Mouse (Mus musculus) lung, embryonic 15.5 days (tissue): ENCODE measurements around the gene Ddx54. TPM values are rescaled to one million over a fixed set of nuclear protein-coding genes. Genes with fewer than 3 reads are reported as not detected.

ENCODE experiments used
- ATAC-seq: fragments of 200-750 bp; cut with Nextera tagmentation; 2 replicates; pipeline ENCODE4 v1.8.0; 2017; ENCODE audit warnings: moderate number of reproducible peaks, borderline replicate concordance; ENCODE audit not compliant: low FRiP score, low TSS enrichment; ENCODE audit errors: extremely low read depth
- H3K27ac ChIP-seq: fragments of 300-500 bp; sonication (generic); 2 replicates; pipeline ENCODE4 v1.5.1; 2015; ENCODE audit warnings: moderate library complexity, mild to moderate bottlenecking, inconsistent platforms
- H3K27me3 ChIP-seq: fragments of 300-500 bp; sonication (generic); 2 replicates; pipeline ENCODE4 v1.6.1; 2015; ENCODE audit warnings: inconsistent platforms
- H3K36me3 ChIP-seq: fragments of 300-500 bp; sonication (generic); 2 replicates; pipeline ENCODE4 v1.6.1; 2015; ENCODE audit warnings: inconsistent platforms
- H3K4me1 ChIP-seq: fragments of 300-500 bp; sonication (generic); 2 replicates; pipeline ENCODE4 v1.6.1; 2015; ENCODE audit warnings: inconsistent platforms
- H3K4me2 ChIP-seq: fragments of 300-500 bp; sonication (generic); 2 replicates; pipeline ENCODE4 v1.6.1; 2015; ENCODE audit warnings: inconsistent platforms, mild to moderate bottlenecking, moderate library complexity
- H3K4me3 ChIP-seq: fragments of 300-500 bp; sonication (generic); 2 replicates; pipeline ENCODE4 v1.5.1; 2015; ENCODE audit warnings: mild to moderate bottlenecking, inconsistent platforms
- H3K9ac ChIP-seq: fragments of 300-500 bp; sonication (generic); 2 replicates; pipeline ENCODE4 v1.6.1; 2015; ENCODE audit warnings: inconsistent platforms
- H3K9me3 ChIP-seq: fragments of 300-500 bp; sonication (generic); 2 replicates; pipeline ENCODE4 v1.6.1; 2016; ENCODE audit warnings: inconsistent platforms
- WGBS: fragments of 180-500 bp; shearing (Covaris S2); methylation state at CpG from one replicate; pipeline ENCODE4 v1.1.7; 2015; 5-methylcytosine and 5-hydroxymethylcytosine counted together
- polyA plus RNA-seq: library from polyadenylated mRNA; unstranded; fragments of >200 nt; fragmentation: Nextera tagmentation; extraction: Ambion mirVana; gene quantifications from 2 replicates; pipeline ENCODE4 v1.2.1, GENCODE M21; 2015

Gene Ddx54
- polyA plus RNA-seq = 37.8 and 41.1 TPM in 2 replicates

DNA sequence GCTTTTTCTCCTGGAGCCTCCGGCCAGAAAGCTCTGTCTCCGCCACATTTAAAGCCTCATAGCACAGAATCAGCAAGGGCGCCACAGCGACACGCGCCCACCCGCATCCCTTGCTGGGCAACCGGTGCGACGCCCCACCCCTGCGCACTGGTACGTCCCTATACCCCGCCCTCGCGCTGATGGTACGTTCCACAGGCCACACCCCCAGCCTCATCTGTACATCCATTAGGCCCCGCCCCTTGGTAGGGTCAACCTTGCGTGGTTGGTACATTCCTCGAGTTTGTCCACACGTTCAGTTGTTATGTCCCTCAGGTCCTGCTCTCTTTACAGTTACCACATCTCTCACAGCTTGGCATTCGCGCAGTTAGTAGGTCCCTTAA lies at the start of gene Ddx54, which contains the start of gene Rita1:
TSS of gene Ddx54 (plus strand) at position 298 of the 380 bp plus-strand sequence.
TSS of gene Rita1 (minus strand) at position 148 of the 380 bp plus-strand sequence.
- Histone ChIP-seq H3K4me2 (peak within 1 kb of the TSS; percentile 83), H3K27me3 (no peaks in the 10 kb centered on the region), H3K4me1 (peaks cover 24% of the 10 kb centered on the region), H3K9me3 (no peaks in the 10 kb centered on the region), H3K9ac (peak within 1 kb of the TSS; percentile 68), H3K27ac (peak within 1 kb of the TSS; percentile 86), H3K36me3 (peaks cover 14% of the 10 kb centered on the region), H3K4me3 (peak within 1 kb of the TSS; percentile 79)
- under 1% methylated on average over 22 of the region's 22 CpGs for WGBS
- peak; percentile 86 for ATAC-seq

DNA sequence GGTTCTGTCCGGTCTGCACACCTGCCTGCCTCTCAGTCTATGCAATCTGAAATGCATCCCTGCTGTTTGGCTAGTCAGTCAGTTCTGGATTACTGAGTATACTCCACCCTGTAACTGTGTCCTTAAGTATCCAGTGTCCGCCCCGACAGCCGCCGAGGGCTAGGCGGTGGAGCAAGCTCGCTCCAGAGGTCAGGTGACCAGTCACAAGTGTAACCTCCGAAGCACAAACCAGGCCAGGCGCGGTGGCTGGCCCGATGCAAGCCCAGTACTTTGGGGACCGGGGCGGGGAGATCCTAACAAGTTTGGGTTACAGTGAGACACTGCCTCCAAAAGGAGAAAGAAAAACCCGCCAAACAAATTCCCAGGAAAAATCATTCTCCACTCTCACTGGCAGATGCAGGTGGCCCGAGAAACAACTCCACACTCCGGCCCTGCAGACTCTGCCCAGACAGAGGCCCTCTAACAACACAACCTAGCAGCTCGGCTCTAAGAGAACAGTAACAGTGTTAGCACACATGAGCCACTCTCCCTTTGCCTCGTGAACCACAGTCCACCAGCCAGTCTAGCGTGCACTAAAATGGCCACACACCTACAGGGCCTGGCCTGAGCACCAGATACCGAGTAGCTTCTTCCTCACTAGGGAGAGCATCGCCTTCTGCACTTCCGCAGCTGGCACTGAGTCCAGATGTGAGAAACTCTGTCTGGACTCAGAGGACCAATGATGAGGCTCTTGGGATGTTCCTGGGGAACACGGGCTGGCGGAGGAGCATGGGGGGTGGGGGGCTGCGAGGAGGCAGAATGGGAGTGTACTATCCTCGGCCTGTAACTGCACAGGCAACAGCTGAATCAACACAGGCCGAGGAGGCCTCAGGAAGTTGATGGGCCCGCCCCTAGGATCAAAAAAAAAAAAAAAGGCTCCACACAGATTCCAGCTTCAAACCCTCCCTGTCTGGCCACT lies 49.3 kb upstream of the Ddx54 start:
- Histone ChIP-seq H3K4me1 (peaks cover 80% of the 10 kb centered on the region), H3K27me3 (no peaks in the 10 kb centered on the region), H3K27ac (peak overlapping the region; percentile 86), H3K4me3 (no peak overlapping the region), H3K9ac (no peak overlapping the region), H3K4me2 (peak overlapping the region; percentile 25; the same call in 1 of the 2 replicates), H3K36me3 (no peaks in the 10 kb centered on the region), H3K9me3 (no peaks in the 10 kb centered on the region)
- 30% methylated on average over 28 of the region's 28 CpGs for WGBS
- peak; percentile 74 for ATAC-seq

- no peaks in the 10 kb centered on the region for H3K36me3 ChIP-seq
- H3K9me3 ChIP-seq = no peaks in the 10 kb centered on the region
- peak overlapping the region; percentile 86 for H3K27ac ChIP-seq
- no peak for ATAC-seq
- H3K27me3 ChIP-seq = no peaks in the 10 kb centered on the region
- peaks cover 80% of the 10 kb centered on the region for H3K4me1 ChIP-seq
- no peak overlapping the region for H3K4me3 ChIP-seq
- no peak overlapping the region for H3K9ac ChIP-seq
- H3K4me2 ChIP-seq = no peak overlapping the region
- 23% methylated on average over 4 of the region's 4 CpGs for WGBS
Observed at GRCm38 (mm10) chr5:120563914-120564311, 48.6 kb upstream of the Ddx54 start.

DNA sequence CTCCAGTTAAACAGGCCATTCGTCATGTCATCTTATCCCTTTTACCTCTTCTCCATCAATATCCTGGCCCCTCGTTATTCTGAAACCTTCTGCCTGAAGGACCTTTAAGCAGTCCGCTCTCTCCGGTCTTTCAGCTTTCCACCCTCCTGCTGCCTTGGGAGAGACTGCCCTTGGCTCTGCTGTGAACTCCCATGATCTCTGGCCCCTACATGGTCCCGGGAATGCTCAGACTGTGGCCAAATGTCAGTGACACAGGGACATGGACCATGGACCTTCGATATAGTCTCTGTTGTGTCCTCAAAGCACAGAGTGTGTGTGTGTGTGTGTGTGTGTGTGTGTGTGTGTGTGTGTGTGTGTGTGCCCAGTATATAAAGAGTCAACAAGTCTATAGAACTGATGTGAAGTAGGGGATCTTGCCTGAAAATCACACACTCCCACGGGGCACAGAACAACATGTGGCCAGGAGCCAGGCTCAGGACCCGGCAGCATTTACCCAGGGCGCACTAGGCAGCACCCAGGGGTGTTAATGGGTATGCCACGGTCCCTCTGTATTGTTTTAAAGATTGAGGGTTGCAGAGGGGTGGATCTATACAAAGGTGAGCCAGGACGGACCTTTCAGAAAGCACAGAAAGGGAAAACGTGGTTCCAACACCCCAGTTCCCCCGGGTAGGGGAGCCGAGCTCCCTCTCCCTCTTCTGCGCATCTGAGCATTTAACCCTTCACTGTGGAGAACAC lies 47.2 kb upstream of the Ddx54 start:
- no peaks in the 10 kb centered on the region for H3K36me3 ChIP-seq
- no peak overlapping the region for H3K4me3 ChIP-seq
- peak overlapping the region; percentile 11; the same call in 1 of the 2 replicates for H3K27ac ChIP-seq
- no peak overlapping the region for H3K4me2 ChIP-seq
- H3K9me3 ChIP-seq = no peaks in the 10 kb centered on the region
- WGBS = 37% methylated on average over 15 of the region's 15 CpGs
- ATAC-seq = no peak
- H3K4me1 ChIP-seq = peaks cover 83% of the 10 kb centered on the region
- no peak overlapping the region for H3K9ac ChIP-seq
- no peaks in the 10 kb centered on the region for H3K27me3 ChIP-seq

DNA sequence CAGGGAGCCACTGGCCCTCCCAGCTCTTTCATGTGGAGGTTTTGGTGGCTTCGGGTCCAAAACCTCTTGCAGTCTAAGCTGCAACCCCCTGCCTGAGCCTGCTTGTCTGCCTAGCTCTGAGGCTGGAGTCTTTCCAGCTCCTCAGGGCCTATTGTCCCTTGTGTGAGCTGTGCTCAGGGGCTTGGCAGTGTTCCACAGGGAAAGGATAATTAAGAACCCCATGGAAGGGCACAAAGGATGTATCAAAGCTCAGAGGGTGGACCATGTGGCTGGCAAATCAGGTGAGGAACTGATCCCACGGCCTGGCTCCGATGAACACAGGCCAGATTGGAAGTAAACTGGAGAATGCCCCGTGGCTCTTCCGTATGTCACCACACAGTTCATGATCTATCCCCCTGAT lies 46.4 kb upstream of the Ddx54 start:
- Histone ChIP-seq H3K4me3 (no peak overlapping the region), H3K4me1 (peaks cover 83% of the 10 kb centered on the region), H3K36me3 (no peaks in the 10 kb centered on the region)

DNA sequence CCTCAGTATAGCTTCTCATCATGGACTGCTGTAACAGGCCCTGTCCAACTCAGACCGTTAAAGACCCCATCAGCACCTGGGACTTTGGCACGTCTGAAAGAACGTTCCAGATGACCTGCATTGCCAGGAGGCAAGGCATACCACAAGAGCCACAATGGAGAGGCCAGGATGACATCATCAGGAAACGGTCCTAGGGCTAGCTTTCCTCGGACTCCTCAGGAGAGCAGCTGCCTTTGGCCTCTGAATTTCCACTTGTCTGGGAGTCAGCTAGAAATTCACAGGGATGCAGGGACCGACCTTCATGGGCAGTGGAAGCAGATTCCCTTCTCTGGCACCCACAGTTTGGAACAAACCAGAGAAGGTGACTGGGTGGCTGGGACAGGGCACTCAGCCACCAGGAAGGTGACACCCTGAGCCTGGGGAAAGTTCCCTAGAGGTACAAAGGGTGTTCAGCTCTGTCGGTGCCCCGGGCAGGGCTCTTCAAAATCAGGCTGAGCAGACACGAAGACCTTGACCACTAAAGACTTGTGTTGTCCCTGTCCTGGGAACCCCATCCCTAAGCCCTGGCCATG lies 45.8 kb upstream of the Ddx54 start:
- peak overlapping the region; percentile 64; the same call in 1 of the 2 replicates for H3K27ac ChIP-seq

More for the DNA sequence above, 46.4 kb upstream of the Ddx54 start:
- H3K9me3 ChIP-seq = no peaks in the 10 kb centered on the region
- no peak overlapping the region for H3K9ac ChIP-seq
- no peak for ATAC-seq
- H3K27me3 ChIP-seq = no peaks in the 10 kb centered on the region
- no peak overlapping the region for H3K4me2 ChIP-seq
- WGBS = 51% methylated on average over 5 of the region's 5 CpGs
- H3K27ac ChIP-seq = peak overlapping the region; percentile 11

DNA sequence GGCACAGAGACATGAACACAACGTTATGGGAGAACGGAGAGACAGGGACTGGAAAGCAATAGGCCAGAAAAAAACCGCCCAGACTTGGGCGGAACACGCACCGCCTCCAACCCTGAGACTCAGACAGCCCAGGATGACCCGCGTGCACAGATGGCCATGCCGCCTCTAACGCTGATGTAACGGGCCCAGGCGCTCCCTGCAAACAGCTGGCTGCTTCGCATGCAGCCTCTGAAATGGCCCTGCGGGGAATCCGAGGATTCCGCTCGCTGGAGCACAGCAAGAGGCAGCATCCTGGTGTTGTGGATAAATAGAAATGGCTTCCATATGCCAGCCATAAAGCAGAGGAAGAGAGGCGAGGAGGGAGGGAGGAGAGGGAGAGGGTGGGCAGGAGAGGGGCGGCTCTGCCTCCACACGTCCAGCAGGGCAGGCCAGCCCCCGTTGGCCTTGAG lies 45.3 kb upstream of the Ddx54 start:
- Histone ChIP-seq H3K4me3 (no peak overlapping the region), H3K4me2 (no peak overlapping the region), H3K4me1 (peaks cover 91% of the 10 kb centered on the region), H3K9me3 (no peaks in the 10 kb centered on the region), H3K9ac (no peak overlapping the region), H3K36me3 (no peaks in the 10 kb centered on the region), H3K27ac (peak overlapping the region; percentile 64), H3K27me3 (no peaks in the 10 kb centered on the region)
- peak; percentile 15; the same call in 1 of the 2 replicates for ATAC-seq
- 40% methylated on average over 21 of the region's 21 CpGs for WGBS

More for the DNA sequence above, 45.8 kb upstream of the Ddx54 start:
- H3K4me2 ChIP-seq = no peak overlapping the region
- no peak for ATAC-seq
- H3K4me3 ChIP-seq = no peak overlapping the region
- H3K27me3 ChIP-seq = no peaks in the 10 kb centered on the region
- peaks cover 87% of the 10 kb centered on the region for H3K4me1 ChIP-seq
- no peaks in the 10 kb centered on the region for H3K36me3 ChIP-seq
- H3K9me3 ChIP-seq = no peaks in the 10 kb centered on the region
- WGBS = 49% methylated on average over 9 of the region's 9 CpGs
- H3K9ac ChIP-seq = no peak overlapping the region

DNA sequence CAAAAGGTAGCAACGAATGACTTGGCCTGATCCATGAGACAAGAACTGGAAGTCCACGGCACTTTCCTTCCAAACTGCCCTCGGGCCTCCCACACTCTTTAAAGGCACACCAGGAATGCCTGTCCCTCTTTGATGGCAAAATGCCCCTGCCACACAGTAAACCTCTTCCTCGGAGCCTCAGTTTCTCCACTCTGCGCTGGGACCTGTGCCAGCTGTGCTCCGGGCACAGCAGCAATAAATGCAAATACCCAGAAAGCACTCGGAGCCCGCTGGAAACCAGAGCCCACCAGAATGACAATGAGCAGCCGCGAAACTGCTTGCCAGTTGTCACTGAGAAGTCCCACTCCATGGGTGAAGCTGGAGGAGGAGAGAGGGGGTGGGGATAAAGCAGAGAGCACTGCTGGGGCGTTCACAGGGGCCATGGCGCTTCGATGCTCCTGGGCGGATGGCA lies 44.8 kb upstream of the Ddx54 start:
- Histone ChIP-seq H3K27ac (peak overlapping the region; percentile 64), H3K4me1 (peaks cover 91% of the 10 kb centered on the region), H3K27me3 (no peaks in the 10 kb centered on the region), H3K9me3 (no peaks in the 10 kb centered on the region), H3K4me2 (no peak overlapping the region), H3K36me3 (no peaks in the 10 kb centered on the region), H3K4me3 (no peak overlapping the region), H3K9ac (no peak overlapping the region)
- ATAC-seq = no peak
- 55% methylated on average over 14 of the region's 14 CpGs for WGBS

GRCm38 (mm10) chr5:120568336-120568768 lies 44.2 kb upstream of the Ddx54 start:
- Histone ChIP-seq H3K9ac (no peak overlapping the region), H3K27me3 (no peaks in the 10 kb centered on the region), H3K9me3 (no peaks in the 10 kb centered on the region), H3K4me1 (peaks cover 89% of the 10 kb centered on the region), H3K36me3 (no peaks in the 10 kb centered on the region), H3K27ac (peak overlapping the region; percentile 64; the same call in 1 of the 2 replicates), H3K4me2 (no peak overlapping the region), H3K4me3 (no peak overlapping the region)
- no peak for ATAC-seq
- WGBS = 55% methylated on average over 9 of the region's 9 CpGs

- WGBS = 80% methylated on average over 4 of the region's 4 CpGs
- H3K36me3 ChIP-seq = no peaks in the 10 kb centered on the region
- H3K27me3 ChIP-seq = no peaks in the 10 kb centered on the region
- no peaks in the 10 kb centered on the region for H3K9me3 ChIP-seq
- H3K4me3 ChIP-seq = no peak overlapping the region
- H3K4me2 ChIP-seq = no peak overlapping the region
- H3K4me1 ChIP-seq = peaks cover 84% of the 10 kb centered on the region
- H3K9ac ChIP-seq = no peak overlapping the region
- peak overlapping the region; percentile 16; the same call in 1 of the 2 replicates for H3K27ac ChIP-seq
- no peak for ATAC-seq
Observed at GRCm38 (mm10) chr5:120568964-120569363, 43.6 kb upstream of the Ddx54 start.

DNA sequence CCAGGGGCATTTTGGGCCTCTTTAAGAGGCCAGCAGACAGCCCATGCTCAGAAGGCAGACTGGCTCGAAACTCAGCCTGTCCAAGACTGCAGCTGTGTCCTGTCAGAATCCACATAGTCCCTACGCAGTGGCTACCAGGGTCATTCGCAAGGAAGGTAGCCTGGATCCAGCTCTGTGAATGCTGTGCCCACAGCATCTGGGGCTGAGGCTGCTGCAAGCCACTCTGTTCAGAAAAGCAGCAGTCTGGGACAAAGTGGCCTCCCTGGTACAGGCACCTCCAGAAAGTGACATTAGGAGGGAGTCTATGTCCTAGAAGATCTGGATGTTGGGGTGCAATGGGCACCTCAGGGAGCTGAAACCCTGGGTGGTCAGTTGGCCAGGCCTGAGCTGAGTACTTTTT lies 42.7 kb upstream of the Ddx54 start:
- WGBS = 64% methylated on average over 3 of the region's 3 CpGs
- no peaks in the 10 kb centered on the region for H3K27me3 ChIP-seq

More for the DNA sequence above, 42.7 kb upstream of the Ddx54 start:
- Histone ChIP-seq H3K36me3 (no peaks in the 10 kb centered on the region), H3K9ac (no peak overlapping the region), H3K9me3 (no peaks in the 10 kb centered on the region), H3K4me3 (no peak overlapping the region), H3K4me1 (peaks cover 81% of the 10 kb centered on the region), H3K27ac (no peak overlapping the region), H3K4me2 (no peak overlapping the region)
- ATAC-seq = no peak
